Mouse (Mus musculus) ovary, postnatal 36 days (tissue): ENCODE measurements around the gene Asic2.
A peak's percentile ranks its signal among the peaks of the same experiment; 100 is the strongest.

Source experiments
- DNase-seq: peaks from one replicate; pipeline ENCODE4 v3.0.0; 2022; ENCODE audit warnings: low spot score, mixed read lengths

The Asic2 gene

DNA sequence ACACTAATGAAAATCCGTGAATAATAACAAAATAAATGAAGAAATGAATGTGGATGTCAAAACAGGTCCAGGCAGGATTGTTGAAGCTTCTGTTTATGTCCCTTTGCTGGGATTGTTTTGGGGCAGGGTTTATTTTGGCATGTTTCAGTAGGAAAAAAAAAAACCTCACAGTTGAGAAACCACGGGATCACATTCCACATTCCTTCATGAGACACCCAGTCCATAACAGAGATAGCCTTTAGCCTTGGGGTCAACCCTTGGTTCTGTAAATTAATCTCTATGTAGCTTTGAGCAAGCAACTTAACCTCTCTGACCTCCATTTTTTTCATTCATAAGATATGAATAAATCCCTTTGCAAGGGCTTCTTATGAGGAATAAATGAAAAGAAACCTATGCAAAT lies 127.3 kb downstream of the Asic2 start:
- no peak for DNase-seq

DNA sequence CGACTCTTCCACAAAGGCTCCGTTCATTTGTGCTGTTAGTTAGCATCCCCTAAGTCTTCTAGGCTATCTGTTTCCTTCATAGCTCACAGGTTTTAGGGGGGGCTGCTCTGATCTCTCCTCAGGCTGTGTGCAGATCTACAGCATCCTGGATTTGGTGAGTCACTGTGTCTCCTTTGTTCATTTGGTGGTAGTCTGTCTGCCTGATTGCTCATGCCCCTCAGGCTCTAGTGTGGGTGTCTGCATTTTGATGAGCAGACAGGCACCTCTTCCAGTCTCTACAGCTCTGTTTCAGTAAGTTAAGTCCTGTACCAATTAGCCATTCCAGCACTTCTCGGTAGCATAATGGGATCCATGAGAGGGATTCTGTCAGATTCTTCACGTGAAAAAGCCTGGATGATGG lies 129.8 kb downstream of the Asic2 start:
- no peak for DNase-seq

DNA sequence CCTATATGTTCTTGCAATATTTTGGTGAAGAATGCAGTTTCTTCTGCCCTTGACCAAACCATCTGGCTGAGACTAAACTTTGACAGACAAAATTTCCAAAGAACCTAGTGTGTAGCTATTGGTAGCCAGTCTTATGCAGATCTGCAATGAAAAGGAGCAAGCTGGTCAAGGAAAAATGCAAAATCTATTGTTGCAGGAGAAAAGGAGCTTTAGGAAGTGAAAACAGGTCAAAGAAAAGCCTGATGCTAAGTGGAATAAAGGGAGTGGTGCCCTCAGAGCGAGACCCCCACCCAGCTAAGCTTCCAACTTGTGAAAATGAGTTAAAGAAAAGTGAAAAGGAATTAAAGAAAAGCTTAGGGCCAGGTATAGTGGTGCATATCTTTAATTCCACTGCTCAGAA lies 135.9 kb downstream of the Asic2 start:
- DNase-seq = no peak

DNA sequence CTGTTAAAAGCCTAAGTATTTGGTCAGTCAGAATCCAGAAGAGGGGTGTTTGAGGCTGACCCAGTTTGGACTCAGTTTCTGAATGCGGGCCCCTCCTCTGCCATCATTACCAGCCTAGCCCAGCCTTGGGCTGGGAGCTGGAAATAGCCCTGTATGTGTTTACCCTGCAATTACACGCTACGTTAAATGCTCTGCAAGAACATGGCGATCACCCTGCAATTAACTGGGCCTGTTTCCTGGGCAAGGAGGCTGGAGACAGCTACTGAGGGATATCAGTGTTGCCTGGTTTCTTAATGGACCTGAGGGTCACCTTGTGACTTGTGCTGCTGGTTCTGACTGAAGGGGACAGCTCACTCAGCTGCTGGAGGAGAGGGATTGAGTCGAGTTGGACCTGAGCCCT lies 151.7 kb downstream of the Asic2 start:
- no peak for DNase-seq

DNA sequence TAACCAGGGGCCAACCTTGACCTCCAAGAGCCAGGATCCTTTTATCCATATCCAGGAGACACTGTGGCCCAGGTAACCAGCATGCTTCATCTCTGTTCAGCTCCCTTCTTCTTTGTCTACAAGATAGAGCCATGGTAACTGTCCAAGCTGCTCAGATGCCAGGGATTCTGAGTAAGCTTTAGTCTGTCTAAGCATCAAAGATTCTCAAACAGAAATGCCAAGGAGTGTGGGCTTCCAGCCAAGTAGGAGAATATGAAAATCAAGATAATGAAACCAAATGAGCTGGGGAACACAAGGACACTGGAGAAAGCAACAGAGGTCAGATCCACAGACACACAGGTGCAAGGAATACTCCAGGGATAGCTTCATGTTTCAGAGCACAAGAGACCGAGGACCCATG lies 153.4 kb downstream of the Asic2 start:
- no peak for DNase-seq

DNA sequence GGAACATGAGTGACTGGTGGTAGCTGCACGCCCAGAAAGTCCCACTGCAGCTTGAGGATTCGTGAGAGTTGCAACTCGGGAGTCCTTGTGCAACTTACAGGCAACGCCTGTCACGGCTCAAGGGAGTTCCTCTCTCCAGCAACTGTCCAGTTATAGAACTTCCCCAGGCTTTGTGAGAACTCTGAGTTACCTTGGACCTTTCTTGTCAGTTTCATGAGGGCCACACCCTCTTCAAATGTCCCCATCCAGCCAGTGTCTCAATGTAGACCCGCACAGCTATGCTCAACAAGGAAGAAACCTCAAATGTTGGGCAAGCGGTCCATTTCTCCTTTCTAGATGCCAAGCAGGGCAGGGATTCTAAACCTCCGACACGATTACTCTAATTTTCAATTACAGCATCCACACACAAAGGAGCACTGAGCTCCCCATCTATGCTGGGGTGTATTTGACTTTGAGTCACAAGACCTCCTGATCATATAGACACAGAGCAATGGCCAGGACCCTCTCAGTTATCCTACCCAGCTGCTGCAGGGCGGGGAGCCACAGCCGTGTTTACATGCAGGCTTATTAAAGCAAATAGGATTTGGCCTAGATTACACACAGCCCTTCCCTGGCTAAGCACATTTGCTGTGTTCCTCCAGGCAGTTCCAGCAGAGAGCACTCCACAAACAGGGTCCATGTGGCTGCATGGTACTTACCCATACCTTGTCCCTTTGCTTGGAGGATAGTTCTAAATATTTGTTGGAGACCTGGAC lies 161.2 kb downstream of the Asic2 start:
- DNase-seq = no peak

DNA sequence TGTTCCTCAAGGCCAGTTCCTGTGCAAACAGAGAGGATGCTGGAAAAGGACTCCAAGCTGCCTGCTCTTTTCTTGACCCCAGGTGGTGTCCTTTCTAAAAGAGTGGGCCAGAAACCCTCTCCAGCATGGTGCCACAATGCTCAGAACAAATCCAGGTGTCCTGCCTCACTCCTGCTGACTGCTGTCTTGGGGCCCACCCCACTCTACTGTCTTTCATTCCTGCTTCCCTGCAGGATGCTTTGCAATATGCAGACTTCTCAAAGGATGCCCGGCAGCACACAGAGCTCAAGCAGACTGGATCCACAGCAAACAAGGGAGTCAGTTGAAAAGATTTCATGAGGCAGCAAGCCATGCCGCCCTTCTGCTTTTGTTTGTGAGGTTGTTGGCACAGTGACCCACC lies 164.7 kb downstream of the Asic2 start:
- no peak for DNase-seq

DNA sequence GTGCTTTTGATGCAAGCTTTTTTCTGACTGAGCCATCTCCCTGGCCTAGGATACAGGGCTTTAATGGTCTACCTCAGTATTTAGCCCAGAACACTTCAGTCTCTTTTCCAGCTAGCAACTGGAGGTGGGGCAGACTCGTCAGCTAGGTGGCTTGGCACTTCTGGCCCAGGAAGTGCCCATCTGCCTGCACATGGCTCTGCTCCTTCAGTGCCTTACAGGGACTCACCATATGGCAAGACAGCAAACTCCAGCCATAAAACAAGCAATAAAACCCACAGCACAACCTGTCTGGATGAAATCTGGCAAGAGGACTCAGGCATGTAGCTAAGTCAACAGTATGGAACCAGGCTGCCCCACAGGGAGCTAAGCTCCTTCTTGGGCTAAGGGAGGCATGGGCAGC lies 165.6 kb downstream of the Asic2 start:
- DNase-seq = no peak

DNA sequence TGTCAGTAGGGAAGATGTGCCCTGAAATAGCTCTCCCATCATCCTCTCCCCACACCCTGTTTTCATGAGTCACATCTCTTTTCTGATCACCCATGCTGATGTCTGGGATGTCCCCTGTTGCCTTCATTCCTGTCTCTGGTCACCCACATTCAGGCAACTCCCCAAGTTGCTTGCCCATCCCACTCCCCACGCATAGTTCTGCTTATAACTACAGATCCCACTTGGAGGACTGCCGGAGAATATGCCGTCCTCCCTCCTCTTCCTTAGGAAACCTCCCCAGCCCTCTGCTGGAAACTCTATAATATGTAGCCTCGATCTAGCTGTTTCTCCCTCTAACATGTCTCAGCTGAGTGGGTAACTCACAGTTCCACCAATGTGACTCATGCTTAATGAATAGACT lies 167.4 kb downstream of the Asic2 start:
- DNase-seq = no peak

DNA sequence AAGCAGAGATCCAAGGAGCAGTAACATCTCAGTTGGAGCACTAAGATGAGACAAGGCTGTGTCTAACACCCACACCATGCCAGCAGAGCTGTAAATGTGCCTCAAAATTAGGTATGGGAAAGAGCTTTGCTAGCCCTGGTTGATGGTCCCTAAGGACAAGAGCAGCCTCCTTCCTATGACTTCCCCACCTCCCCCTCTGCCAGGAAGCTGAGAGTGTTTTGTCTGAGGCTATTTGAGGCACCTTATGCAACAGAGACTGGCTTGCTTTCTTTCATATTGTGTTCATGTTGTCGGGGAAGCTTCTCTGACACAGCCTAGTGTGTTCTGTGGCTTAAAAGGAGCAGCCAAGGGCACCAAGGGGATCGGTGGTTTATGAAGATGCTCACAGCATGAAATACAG lies 174.7 kb downstream of the Asic2 start:
- DNase-seq = no peak

DNA sequence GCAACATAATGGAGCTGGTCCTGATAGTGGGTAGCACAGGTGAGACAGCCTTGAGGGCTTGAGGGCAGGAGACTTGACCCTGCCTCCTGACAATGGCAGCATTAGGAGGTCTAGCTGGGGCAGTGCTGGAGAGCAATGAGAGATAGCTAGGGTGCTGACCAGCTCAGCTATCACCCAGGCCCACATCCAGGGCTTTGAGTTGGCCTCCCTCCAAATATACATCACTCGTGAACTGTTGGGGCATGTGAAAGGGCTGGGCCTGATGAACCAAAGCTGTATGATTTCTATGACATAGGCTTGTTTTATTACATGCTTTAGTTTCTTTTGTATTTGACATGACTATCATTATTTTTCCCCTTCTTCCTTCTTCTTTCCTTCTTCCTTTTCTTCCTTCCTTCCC lies 176.7 kb downstream of the Asic2 start:
- DNase-seq = no peak

DNA sequence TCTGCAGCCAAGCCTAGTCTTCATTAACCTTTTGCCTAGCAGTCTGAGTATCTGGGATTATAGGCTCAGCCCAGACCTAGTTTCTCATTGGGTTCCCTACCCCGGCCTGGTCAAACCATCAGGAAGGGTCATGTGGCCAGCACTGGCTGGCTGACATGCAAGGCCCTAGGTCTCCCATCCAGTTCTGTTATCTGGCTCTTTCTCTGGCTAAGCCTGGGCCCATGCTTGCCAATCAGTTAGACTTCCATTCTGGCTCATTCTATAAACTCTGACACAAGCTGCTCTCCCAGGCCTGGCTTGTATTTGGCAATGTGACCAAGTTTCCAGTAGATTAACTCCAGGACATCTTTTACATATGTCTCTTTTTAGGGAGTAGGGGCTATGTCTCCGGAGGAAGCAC lies 187.7 kb downstream of the Asic2 start:
- DNase-seq = no peak

DNA sequence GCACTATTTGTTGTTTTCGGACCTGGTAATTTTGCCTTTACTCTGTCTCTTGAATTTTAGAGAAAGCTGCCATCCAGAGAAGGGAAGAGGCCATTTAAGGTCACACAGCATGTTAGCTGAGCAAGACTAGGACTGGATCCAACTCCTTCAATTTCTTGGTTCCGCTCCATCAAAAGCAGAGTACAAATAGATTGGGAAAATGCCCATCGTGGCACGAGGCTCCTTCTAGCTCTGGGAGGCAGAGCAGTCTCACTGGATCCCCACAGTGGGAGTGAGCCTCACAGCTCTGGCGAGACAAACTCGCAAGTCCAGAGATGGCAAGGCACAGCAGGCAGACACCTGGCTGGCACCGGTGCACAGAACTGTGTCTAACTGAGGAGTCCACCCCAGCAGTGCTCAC lies 188.4 kb downstream of the Asic2 start:
- DNase-seq = peak; percentile 5

DNA sequence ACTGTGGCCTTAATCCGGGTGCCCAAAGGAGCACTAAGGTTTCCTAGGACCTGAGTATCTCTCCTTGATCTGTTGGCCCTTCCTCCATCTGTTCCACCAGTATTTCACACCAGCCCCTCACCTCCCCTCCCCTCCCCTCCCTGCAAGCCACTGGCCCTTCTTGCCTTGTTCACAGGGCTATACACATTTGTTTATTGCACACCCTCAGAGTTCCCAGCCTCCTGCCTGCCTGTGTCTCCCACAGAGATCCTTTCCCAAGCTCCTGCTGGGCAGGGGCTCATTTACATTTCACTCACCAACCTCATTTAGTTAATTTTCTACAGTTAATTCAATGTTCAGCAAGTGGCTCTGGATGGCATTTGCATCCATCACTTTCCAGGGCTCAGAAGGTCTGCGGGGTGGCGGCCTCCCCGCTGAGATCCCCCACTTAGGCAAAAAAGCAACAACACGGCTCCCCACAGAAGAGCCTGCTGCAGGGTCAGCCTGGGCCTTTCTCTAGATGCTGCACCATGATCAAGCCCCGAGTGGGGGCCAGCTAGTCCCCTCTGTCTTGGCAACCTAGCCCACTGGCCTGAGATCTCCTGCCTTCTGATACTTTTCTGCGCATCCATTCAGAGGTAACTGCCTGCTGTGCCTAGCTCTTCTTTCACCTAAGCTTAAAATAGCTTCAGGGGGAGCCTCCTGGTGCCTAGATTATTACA lies 196.9 kb downstream of the Asic2 start:
- DNase-seq = no peak

DNA sequence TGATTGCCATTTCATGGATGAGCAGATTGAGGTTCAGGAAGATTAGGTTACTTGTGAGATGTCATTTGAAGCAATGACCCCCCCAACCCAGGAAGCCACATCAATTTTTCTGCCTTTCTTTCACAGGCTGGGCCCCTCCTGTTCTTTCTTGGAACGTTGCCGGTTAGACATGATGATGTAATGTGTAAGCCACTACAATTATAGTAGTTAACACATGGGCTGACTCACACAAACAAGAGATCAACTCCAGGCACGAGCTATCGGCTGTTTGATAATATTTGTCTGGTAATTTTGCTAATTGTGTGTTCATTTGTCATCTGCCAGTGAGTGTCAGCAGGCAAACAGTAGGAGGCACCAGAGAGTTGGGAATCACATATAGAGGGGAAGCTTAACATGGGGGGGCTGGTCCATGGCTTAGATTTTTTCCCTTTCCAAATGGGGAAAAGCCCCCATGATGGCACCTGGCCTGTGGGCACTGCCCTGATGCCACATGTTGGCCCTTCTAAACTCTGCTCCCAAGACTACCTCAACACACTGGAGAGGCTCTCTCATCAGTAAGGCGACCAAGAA lies 198.5 kb downstream of the Asic2 start:
- no peak for DNase-seq

DNA sequence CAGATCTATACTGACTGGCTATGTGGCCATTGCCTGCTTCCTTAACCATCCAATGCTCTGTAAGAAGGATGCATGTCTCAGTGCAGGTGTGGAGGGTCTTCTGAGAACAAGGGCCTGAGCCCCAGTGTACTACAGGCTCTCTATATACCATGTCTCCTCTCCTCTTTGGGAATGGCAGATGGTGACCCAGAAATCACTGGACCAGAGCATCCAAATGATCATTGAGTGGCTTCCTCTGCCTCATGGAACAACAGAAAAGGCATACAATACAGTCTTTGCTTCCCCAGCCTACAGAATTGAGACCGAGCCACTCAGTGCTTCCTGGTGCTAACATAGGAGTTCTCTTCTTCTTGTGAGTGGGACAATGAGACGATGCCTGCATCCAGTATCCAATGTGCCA lies 200.0 kb downstream of the Asic2 start:
- no peak for DNase-seq

DNA sequence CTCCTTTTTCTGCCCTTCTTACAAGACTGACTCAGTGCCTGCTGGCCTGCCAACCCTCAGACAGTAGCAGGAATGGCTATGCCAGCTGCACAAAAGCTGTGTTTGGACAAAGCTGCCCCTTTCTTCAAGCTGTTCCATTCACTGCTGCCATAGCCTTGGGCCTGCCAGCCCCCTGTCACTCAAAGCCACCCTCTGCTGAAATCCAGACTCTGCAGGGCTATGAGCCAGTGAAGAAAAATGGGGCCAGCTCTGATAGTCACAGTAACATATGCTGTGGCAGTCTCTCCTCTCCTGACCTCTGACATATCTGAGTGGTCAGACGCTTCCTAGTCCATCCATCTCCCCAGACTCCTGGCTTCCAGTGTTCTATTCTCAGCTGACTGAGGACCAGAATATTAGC lies 200.5 kb downstream of the Asic2 start:
- no peak for DNase-seq

DNA sequence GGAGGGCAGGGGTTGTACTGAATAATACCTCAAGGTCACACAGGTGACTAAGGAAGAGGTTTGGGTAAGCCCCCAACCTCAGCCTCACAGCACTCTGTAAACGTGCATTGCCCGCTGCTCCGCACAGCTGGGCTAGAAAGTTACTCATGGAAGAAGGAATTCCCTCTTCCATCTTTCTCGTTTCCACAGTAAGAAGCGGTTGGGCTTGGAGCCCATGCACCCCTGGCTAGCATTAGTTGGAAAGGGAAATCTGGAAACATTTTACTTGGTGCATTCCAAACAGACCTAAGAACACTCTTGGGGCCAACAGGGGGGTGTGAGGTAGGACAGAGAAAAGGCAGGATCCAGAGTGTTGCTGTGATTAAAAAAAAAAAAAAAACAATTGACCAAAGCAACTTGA lies 203.0 kb downstream of the Asic2 start:
- DNase-seq = no peak

DNA sequence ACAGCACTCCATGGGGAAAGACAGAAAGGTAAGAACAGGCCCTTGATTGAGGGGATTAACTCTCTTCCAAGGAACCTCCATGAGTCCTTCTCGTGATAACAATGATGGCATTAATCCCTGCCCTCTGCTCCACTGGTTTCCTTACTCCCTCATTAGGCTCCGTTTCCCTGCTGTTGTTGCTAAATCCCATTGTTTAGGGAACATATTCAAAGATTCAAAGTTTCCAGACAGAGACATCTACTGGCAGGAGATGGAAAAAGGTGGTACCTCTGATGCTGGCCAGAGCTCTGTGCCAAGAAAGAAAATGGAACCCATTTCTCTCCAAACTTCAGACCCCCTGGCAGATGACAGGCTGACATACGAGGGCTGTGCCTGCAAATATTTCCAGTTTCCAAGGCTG lies 203.5 kb downstream of the Asic2 start:
- DNase-seq = no peak

DNA sequence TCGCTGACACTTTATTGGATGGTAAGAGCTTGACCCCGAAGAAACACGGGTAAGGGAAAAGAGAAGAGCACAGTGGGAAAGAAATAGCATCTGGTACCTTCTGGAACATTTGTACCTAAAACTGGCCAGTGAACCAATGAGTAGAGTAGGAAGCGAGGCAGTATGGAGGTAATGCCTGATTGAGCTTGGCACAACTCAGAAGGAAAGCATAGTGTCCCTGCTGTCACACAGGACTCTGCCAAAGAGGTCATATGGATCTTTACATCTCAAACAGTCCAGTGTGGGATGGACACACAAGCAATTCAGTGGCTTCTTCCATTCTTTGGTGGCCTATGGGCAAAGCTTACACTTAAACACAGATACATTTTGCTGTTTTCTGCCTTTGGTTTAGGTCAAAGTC lies 211.0 kb downstream of the Asic2 start:
- DNase-seq = no peak

DNA sequence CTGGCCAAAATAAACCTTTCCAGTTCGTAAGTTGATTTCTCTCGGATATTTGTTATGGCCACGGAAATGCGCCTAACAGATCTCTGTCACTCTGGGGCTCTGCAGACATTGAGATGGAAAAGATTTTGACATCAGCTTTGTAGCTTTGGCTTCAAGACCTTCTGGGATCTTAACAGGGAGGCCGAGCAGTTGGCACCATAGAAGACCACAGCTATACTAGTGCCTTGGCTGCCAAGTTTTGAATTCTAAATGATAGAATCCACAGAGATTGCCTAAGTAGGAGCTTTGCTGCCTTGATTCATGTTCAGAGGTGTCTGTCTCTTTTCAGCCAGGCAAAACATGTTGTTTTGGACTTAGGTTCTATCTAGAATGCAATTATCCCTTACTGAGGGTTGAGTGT lies 217.4 kb downstream of the Asic2 start:
- DNase-seq = no peak

DNA sequence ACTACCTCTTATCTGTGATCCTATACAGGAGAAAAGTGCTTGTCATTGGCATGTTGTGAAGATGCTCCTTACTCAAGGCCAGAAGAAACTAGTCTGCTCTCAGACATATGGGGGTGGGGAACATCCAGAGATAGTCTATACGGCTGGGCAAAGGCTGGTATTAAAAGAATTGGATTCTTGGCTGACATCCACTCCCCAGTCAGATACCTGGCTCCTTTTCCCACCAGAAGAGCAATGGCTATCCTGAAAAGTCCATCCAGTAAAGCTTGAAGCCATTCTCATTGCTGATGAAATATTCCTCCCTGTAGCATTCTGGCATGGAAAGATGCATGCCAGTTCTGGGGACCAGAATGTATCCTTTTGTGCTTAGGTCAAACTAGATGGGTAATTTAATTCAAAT lies 218.2 kb downstream of the Asic2 start:
- no peak for DNase-seq

DNA sequence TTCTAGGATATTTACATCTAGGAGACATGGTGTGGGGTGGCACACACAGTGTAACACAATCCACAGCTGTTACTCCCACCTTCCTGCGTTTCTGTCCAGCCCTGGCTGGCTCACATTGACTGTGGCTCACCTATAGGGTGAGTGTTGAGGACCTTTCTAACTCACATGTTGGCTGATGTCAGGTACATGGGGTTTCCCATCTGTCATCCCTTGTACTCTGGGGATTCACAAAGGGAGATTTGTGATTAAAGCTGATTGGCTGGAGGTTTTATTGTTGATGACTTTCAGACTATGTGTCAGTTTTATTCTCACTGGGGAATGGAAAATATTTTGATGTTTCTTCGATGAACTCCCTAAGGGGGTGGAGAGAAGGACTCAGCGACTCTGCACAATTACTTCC lies 229.3 kb downstream of the Asic2 start:
- no peak for DNase-seq

DNA sequence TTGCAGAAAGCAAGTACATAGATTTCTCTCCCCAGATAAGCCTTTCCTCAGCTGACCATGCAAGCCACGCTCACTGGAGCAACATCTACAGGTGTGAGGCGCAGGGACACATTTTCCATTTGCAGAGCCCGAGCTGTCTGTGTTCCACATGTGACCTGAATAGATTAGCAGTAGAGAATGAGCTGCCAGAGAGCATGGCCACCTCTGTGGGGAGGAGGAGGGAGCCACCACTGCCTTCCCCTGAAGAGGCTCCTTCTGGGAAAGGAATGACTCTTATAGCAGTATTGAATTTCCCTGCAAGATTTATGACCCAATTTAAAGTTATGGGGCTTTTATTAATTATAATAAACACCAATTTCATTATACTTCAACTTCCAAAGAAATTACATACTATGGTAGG lies 230.5 kb downstream of the Asic2 start:
- no peak for DNase-seq
